Mouse (Mus musculus) lung, adult 2 months (tissue): ENCODE results near the gene Csf1.

Experiments
- CTCF ChIP-seq: fragments of 200-500 bp; IDR thresholded peaks from 2 replicates; pipeline ENCODE4 v1.5.1; 2011; ENCODE audit warnings: mild to moderate bottlenecking, low read length, control low read depth; ENCODE audit not compliant: insufficient read depth
- POLR2A ChIP-seq: fragments of 200-500 bp; IDR thresholded peaks from 2 replicates; pipeline ENCODE4 v1.6.1; 2011; ENCODE audit warnings: low read depth, mild to moderate bottlenecking, control low read depth, low read length, borderline replicate concordance; ENCODE audit errors: extremely low read depth

DNA sequence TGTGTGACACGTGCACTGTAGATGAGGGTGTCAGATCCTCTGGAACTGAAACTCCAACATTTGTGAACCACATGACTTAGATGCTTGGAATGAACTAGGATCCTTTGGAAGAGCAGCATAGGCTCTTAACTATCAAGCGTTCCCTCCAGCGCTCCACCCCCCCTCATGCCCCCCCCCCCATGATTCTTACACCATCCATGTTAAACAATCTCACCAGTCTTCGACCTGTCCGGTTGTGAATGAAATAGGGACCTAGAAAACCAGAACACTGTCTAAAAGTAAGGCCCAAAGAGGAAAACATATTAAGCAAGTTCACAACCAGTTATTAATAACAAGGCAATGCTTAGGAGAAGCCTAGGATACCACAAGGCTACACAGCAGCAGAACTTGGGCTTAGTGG lies 32.5 kb upstream of the Csf1 start:
- no peak for TF ChIP-seq CTCF
- TF ChIP-seq POLR2A, result no peak
